Mouse (Mus musculus) embryonic fibroblast, embryonic 13.5 days (primary cell): ENCODE measurements around the gene Shc1.

Experiments used
- CTCF ChIP-seq: IDR thresholded peaks from 2 replicates; pipeline ENCODE4 v1.5.1; 2011; ENCODE audit warnings: mild to moderate bottlenecking, control low read depth, low read length, moderate library complexity, borderline replicate concordance; ENCODE audit not compliant: insufficient read depth
- POLR2A ChIP-seq: IDR thresholded peaks from 2 replicates; pipeline ENCODE4 v1.6.1; 2011; ENCODE audit warnings: low read depth, mild to moderate bottlenecking, control low read depth, low read length, moderate library complexity

GRCm38 (mm10) chr3:89449541-89449940 lies 31.3 kb downstream of the Shc1 start:
- TF ChIP-seq POLR2A (no peak), CTCF (peak; percentile 79)
